Mouse (Mus musculus): ENCODE measurements around the gene Arap2. TPM values are rescaled to one million over a fixed set of nuclear protein-coding genes. Genes with fewer than 3 reads are reported as not detected.

The Arap2 gene
- polyA plus RNA-seq (2012; ENCODE audit: low replicate concordance): 2.9 and 4.4 TPM in 2 replicates

GRCm38 (mm10) chr5:62765784-62766701 is at the start of gene Arap2:
Gene Arap2 (minus strand): TSS chr5:62766159.

GRCm38 (mm10) chr5:62813402-62814071 is 47.6 kb upstream of the Arap2 start, which contains the start of gene Dthd1:
Gene Dthd1 (plus strand): TSS chr5:62813823.

Other genes starting within 250 kb of the Arap2 start
- gene Dthd1, start 47.7 kb upstream of the Arap2 start, polyA plus RNA-seq (2012; ENCODE audit: low replicate concordance): not detected in 2 replicates

All from hematopoietic multipotent progenitor cell, adult 10-12 weeks (in vitro differentiated cells).